Mouse (Mus musculus) liver, postnatal 0 days (tissue): ENCODE data around the gene Mtnr1a. TPM values are rescaled to one million over a fixed set of nuclear protein-coding genes. Genes with fewer than 3 reads are reported as not detected.

Source experiments
- ATAC-seq: fragments of 200-750 bp; cut with Nextera tagmentation; 2 replicates; pipeline ENCODE4 v1.8.0; 2017; ENCODE audit warnings: mild to moderate bottlenecking, moderate library complexity
- DNase-seq: peaks from one replicate; pipeline ENCODE4 v3.0.0-alpha.2; 2016
- H3K27ac ChIP-seq: fragments of 300-500 bp; sonication (generic); 2 replicates; pipeline ENCODE4 v1.5.1; 2014; ENCODE audit warnings: antibody characterized with exemption, moderate library complexity, mild to moderate bottlenecking, low read depth
- H3K27me3 ChIP-seq: fragments of 300-500 bp; sonication (generic); 2 replicates; pipeline ENCODE4 v1.6.1; 2014; ENCODE audit warnings: low read length, control low read depth, mixed read lengths; ENCODE audit not compliant: insufficient read depth
- H3K36me3 ChIP-seq: fragments of 300-500 bp; sonication (generic); replicated peaks from 2 replicates; pipeline ENCODE4 v1.6.1; 2014; ENCODE audit warnings: mild to moderate bottlenecking, control low read depth, low read length, moderate library complexity, mixed read lengths; ENCODE audit not compliant: insufficient read depth
- H3K4me1 ChIP-seq: fragments of 300-500 bp; sonication (generic); 2 replicates; pipeline ENCODE4 v1.6.1; 2014; ENCODE audit warnings: antibody characterized with exemption, mild to moderate bottlenecking, control low read depth; ENCODE audit not compliant: insufficient read depth
- H3K4me2 ChIP-seq: fragments of 300-500 bp; sonication (generic); 2 replicates; pipeline ENCODE4 v1.6.1; 2014; ENCODE audit warnings: low read depth, mild to moderate bottlenecking, low read length, moderate library complexity, mixed read lengths
- H3K4me3 ChIP-seq: fragments of 300-500 bp; sonication (generic); 2 replicates; pipeline ENCODE4 v1.5.1; 2014; ENCODE audit warnings: low read depth, low read length
- H3K9ac ChIP-seq: fragments of 300-500 bp; sonication (generic); replicated peaks from 2 replicates; pipeline ENCODE4 v1.6.1; 2014; ENCODE audit warnings: mild to moderate bottlenecking, moderate library complexity
- H3K9me3 ChIP-seq: fragments of 300-500 bp; sonication (generic); 2 replicates; pipeline ENCODE4 v1.6.1; 2016; ENCODE audit warnings: mild to moderate bottlenecking, control low read depth, low read length, mixed read lengths
- CTCF ChIP-seq: sonication (generic); IDR thresholded peaks from 2 replicates; pipeline ENCODE4 v1.5.1; 2016; ENCODE audit warnings: antibody characterized with exemption, low read depth
- EP300 ChIP-seq: IDR thresholded peaks from 2 replicates; pipeline ENCODE4 v1.6.1; 2016; ENCODE audit warnings: antibody characterized with exemption, low read depth, mild to moderate bottlenecking
- WGBS: fragments of 180-500 bp; shearing (Covaris S2); extraction: QIAGEN DNeasy Blood & Tissue Kit; methylation state at CpG from one replicate; pipeline ENCODE4 v1.1.7; 2014; ENCODE audit not compliant: insufficient replicate concordance; 5-methylcytosine and 5-hydroxymethylcytosine counted together
- polyA plus RNA-seq: library from polyadenylated mRNA; unstranded; fragments of >200 nt; fragmentation: Nextera tagmentation; extraction: Ambion mirVana; gene quantifications from 2 replicates; pipeline ENCODE4 v1.2.1, GENCODE M21; 2015

The Mtnr1a gene
- polyA plus RNA-seq, 1 experiment from 2014 or later: 0.16 TPM

GRCm38 (mm10) chr8:45080850-45081249 lies 11.9 kb downstream of the Mtnr1a start:
- Histone ChIP-seq H3K9ac (no peak overlapping the region), H3K4me2 (no peak overlapping the region), H3K4me1 (no peaks in the 10 kb centered on the region), H3K9me3 (no peaks in the 10 kb centered on the region), H3K27me3 (no peaks in the 10 kb centered on the region), H3K36me3 (no peaks in the 10 kb centered on the region), H3K27ac (no peak overlapping the region), H3K4me3 (no peak overlapping the region)
- ATAC-seq: no peak
- WGBS: 85% methylated on average over 3 of the region's 3 CpGs
- no peak for DNase-seq
- TF ChIP-seq EP300 (no peak), CTCF (no peak)

GRCm38 (mm10) chr8:45093599-45093998 lies 24.7 kb downstream of the Mtnr1a start:
- H3K9me3 ChIP-seq: no peaks in the 10 kb centered on the region
- no peak overlapping the region for H3K27ac ChIP-seq
- H3K9ac ChIP-seq: no peak overlapping the region
- H3K27me3 ChIP-seq: no peaks in the 10 kb centered on the region
- no peak overlapping the region for H3K4me2 ChIP-seq
- whole genome bisulfite sequencing: 63% methylated on average over 3 of the region's 3 CpGs
- DNase-seq: no peak
- no peak for TF ChIP-seq CTCF
- TF ChIP-seq EP300: no peak
- H3K4me1 ChIP-seq: no peaks in the 10 kb centered on the region
- H3K4me3 ChIP-seq: no peak overlapping the region
- ATAC-seq: no peak
- H3K36me3 ChIP-seq: no peaks in the 10 kb centered on the region

GRCm38 (mm10) chr8:45109371-45110063 lies 40.6 kb downstream of the Mtnr1a start:
- Histone ChIP-seq H3K27me3 (peaks cover 9% of the 10 kb centered on the region; the same call in 1 of the 2 replicates), H3K4me2 (peak overlapping the region; percentile 50), H3K27ac (no peak overlapping the region), H3K9ac (no peak overlapping the region), H3K36me3 (no peaks in the 10 kb centered on the region), H3K4me1 (peaks cover 7% of the 10 kb centered on the region; the same call in 1 of the 2 replicates), H3K4me3 (no peak overlapping the region), H3K9me3 (no peaks in the 10 kb centered on the region)
- TF ChIP-seq CTCF (no peak), EP300 (no peak)
- no peak for ATAC-seq
- WGBS: 23% methylated on average over 13 of the region's 13 CpGs
- DNase-seq: no peak

GRCm38 (mm10) chr8:45110064-45110812 lies 41.3 kb downstream of the Mtnr1a start:
- DNase-seq (no peak), ATAC-seq (no peak)
- TF ChIP-seq CTCF: no peak
- no peak for TF ChIP-seq EP300
- Histone ChIP-seq H3K4me2 (peak overlapping the region; percentile 50), H3K27ac (no peak overlapping the region), H3K36me3 (no peaks in the 10 kb centered on the region), H3K4me1 (peaks cover 7% of the 10 kb centered on the region; the same call in 1 of the 2 replicates), H3K9ac (no peak overlapping the region), H3K4me3 (no peak overlapping the region), H3K27me3 (peaks cover 9% of the 10 kb centered on the region; the same call in 1 of the 2 replicates), H3K9me3 (no peaks in the 10 kb centered on the region)
- WGBS: 6% methylated on average over 16 of the region's 16 CpGs

- TF ChIP-seq CTCF: no peak
- Histone ChIP-seq H3K4me1 (peaks cover 7% of the 10 kb centered on the region; the same call in 1 of the 2 replicates), H3K9ac (no peak overlapping the region), H3K4me3 (no peak overlapping the region), H3K27ac (no peak overlapping the region), H3K36me3 (no peaks in the 10 kb centered on the region), H3K4me2 (no peak overlapping the region), H3K27me3 (peaks cover 9% of the 10 kb centered on the region; the same call in 1 of the 2 replicates), H3K9me3 (no peaks in the 10 kb centered on the region)
- ATAC-seq (no peak), DNase-seq (no peak)
- WGBS: 38% methylated on average over 5 of the region's 5 CpGs
Observed at GRCm38 (mm10) chr8:45110813-45111104, 41.8 kb downstream of the Mtnr1a start.

- DNase-seq: peak; percentile 34
Observed at GRCm38 (mm10) chr8:45111820-45112219, 42.9 kb downstream of the Mtnr1a start.

More at GRCm38 (mm10) chr8:45111820-45112219, 42.9 kb downstream of the Mtnr1a start:
- peaks cover 7% of the 10 kb centered on the region; the same call in 1 of the 2 replicates for H3K4me1 ChIP-seq
- TF ChIP-seq CTCF (no peak), EP300 (no peak)
- H3K36me3 ChIP-seq: no peaks in the 10 kb centered on the region
- no peak overlapping the region for H3K9ac ChIP-seq
- no peak overlapping the region for H3K4me3 ChIP-seq
- no peaks in the 10 kb centered on the region for H3K9me3 ChIP-seq
- ATAC-seq: peak; percentile 91
- no peak overlapping the region for H3K27ac ChIP-seq
- H3K27me3 ChIP-seq: peaks cover 9% of the 10 kb centered on the region; the same call in 1 of the 2 replicates
- no peak overlapping the region for H3K4me2 ChIP-seq
- WGBS: 52% methylated on average over 5 of the region's 5 CpGs
